Mouse (Mus musculus): ENCODE results near the gene AW011738. TPM values are rescaled to one million over a fixed set of nuclear protein-coding genes. Genes with fewer than 3 reads are reported as not detected.

AW011738 gene
- polyA plus RNA-seq, 1 experiment from 2014 or later = 8.1 TPM

DNA sequence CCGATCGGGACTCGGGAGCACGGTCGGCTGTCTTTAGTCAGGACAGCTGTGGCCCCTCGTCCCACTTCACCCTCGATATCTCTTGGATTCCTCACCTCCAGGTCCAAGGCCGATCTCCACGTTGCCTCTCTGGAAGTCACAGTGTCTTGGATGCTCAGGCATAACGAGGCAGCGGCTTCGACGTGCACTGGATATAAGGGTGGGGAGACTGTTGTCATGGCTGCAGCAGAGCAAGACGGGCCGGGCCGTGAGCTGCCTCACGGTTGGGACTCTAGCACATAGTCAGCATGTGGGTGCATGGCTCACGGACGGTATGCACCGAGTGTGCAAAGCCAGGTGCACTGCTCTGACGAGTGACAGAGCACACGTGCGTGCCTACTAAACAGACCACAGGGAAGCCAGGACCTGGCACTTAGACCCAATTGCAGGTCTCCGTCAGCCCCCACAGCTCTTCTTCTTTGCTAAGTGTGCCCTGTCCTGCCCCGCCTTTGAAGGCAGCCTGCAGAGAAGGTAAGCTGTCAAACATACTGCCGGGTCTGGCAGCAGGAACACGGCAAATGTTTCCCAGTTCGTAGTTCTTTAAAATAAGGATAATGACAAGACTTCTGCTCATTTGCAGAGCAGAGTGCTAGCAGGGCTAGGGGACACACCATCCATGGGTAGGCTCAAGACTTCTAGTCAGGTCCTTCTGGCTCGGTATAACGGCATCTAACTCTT, 51.4 kb downstream of the AW011738 start:
- peaks cover 27% of the 10 kb centered on the region for H3K27me3 ChIP-seq (ENCODE audit: insufficient read depth, low read length)
- 2% methylated on average over 30 of the region's 30 CpGs for WGBS
- H3K36me3 ChIP-seq (ENCODE audit: insufficient read depth, low read length) = no peaks in the 10 kb centered on the region
- peaks cover 11% of the 10 kb centered on the region for H3K4me1 ChIP-seq (ENCODE audit: insufficient read depth, low read length)
- H3K27ac ChIP-seq (ENCODE audit: low read length) = no peak overlapping the region
- H3K4me3 ChIP-seq (ENCODE audit: low read length) = peak overlapping the region; percentile 7
- no peak overlapping the region for H3K9ac ChIP-seq (replicated peaks; ENCODE audit: low read length)
- H3K4me2 ChIP-seq (replicated peaks; ENCODE audit: low read depth, low read length) = peak overlapping the region; percentile 30
- ATAC-seq (ENCODE audit: low FRiP score, low TSS enrichment) = peak; percentile 74
- no peaks in the 10 kb centered on the region for H3K9me3 ChIP-seq (ENCODE audit: low read length)

Small RNA genes within 50 kb of the gene (microRNA-seq; reads per million reads assigned to microRNA genes)
- 1.1 reads per million for gene Mir7658

Other genes with a start within 250 kb of the AW011738 start
- gene C1qtnf12, start 241.0 kb upstream of the AW011738 start, polyA plus RNA-seq (2015; fragmentation: Nextera tagmentation; extraction: Ambion mirVana) = 123 and 137 TPM in 2 replicates
- gene B3galt6, start 210.7 kb upstream of the AW011738 start, polyA plus RNA-seq (2015; fragmentation: Nextera tagmentation; extraction: Ambion mirVana) = 18.0 and 18.7 TPM in 2 replicates
- 173 and 182 TPM in 2 replicates for gene Sdf4, start 210.4 kb upstream of the AW011738 start, polyA plus RNA-seq (2015; fragmentation: Nextera tagmentation; extraction: Ambion mirVana)
- 0.90 and 1.2 TPM in 2 replicates for gene Tnfrsf4, start 189.5 kb upstream of the AW011738 start, polyA plus RNA-seq (2015; fragmentation: Nextera tagmentation; extraction: Ambion mirVana)
- gene Tnfrsf18, start 177.1 kb upstream of the AW011738 start, polyA plus RNA-seq (2015; fragmentation: Nextera tagmentation; extraction: Ambion mirVana) = 1.3 and 2.5 TPM in 2 replicates
- 7.4 and 10.1 TPM in 2 replicates for gene Ttll10, start 143.9 kb upstream of the AW011738 start, polyA plus RNA-seq (2015; fragmentation: Nextera tagmentation; extraction: Ambion mirVana)
- 48.3 and 48.7 TPM in 2 replicates for gene 9430015G10Rik, start 93.3 kb upstream of the AW011738 start, polyA plus RNA-seq (2015; fragmentation: Nextera tagmentation; extraction: Ambion mirVana)
- gene Rnf223, start 72.8 kb upstream of the AW011738 start, polyA plus RNA-seq (2015; fragmentation: Nextera tagmentation; extraction: Ambion mirVana) = 0.19 and 0.32 TPM in 2 replicates
- 109 and 111 TPM in 2 replicates for gene Agrn, start 5.8 kb upstream of the AW011738 start, polyA plus RNA-seq (2015; fragmentation: Nextera tagmentation; extraction: Ambion mirVana)
- gene Isg15, start 2.5 kb upstream of the AW011738 start, polyA plus RNA-seq (2015; fragmentation: Nextera tagmentation; extraction: Ambion mirVana) = 2.2 and 2.8 TPM in 2 replicates
- 0.70 and 0.90 TPM in 2 replicates for gene Perm1, start 12.6 kb downstream of the AW011738 start, polyA plus RNA-seq (2015; fragmentation: Nextera tagmentation; extraction: Ambion mirVana)
- gene Plekhn1, start 31.6 kb downstream of the AW011738 start, polyA plus RNA-seq (2015; fragmentation: Nextera tagmentation; extraction: Ambion mirVana) = 22.3 and 24.1 TPM in 2 replicates
- gene Noc2l, start 32.7 kb downstream of the AW011738 start, polyA plus RNA-seq (2015; fragmentation: Nextera tagmentation; extraction: Ambion mirVana) = 70.2 and 81.1 TPM in 2 replicates
- 0.39 and 0.69 TPM in 2 replicates for gene Samd11, start 52.4 kb downstream of the AW011738 start, polyA plus RNA-seq (2015; fragmentation: Nextera tagmentation; extraction: Ambion mirVana)
- not detected in 2 replicates for gene Vmn2r-ps159, start 127.8 kb downstream of the AW011738 start, polyA plus RNA-seq (2015; fragmentation: Nextera tagmentation; extraction: Ambion mirVana)